Comparison of ENCODE assay signal across 11 mouse cellular contexts in the genomic region with DNA sequence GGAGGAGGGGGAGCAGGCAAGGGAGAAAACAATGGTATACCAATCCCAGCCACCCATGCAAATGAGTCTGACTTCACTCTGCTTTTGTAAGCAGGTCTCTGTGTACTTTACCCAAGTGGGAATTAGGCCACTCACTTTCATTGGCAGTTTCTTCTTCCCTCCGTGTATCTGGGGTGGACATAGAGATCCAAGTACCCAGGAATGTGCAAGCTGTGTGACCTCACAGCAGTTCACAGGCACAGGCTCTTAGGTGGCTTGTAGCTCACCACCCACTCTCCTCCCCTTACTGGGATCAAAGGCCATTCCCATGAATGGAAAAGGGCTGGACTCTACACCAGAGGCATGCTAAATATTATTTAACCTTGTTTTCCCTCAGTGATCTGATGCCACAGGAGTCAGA. TPM values are rescaled to one million over a fixed set of nuclear protein-coding genes. Genes with fewer than 3 reads are reported as not detected.
A peak's percentile ranks its signal among the peaks of the same experiment; 100 is the strongest.
DNase-seq lines count a peak whose midpoint lies in the region; ATAC-seq and TF ChIP-seq lines count a peak whose summit lies in the region.
"Had no signal": no experiment of that assay in that cellular context is flagged by ENCODE, and none has a peak within 500 bp of the region (broad histone marks: within the 10 kb centered on the region; RNA-seq: fewer than 3 reads in every experiment).

No protein-coding gene starts in this region.

- no peak overlapping the region for H3K4me3 ChIP-seq in liver, embryonic 14.5 days (ENCODE audit: insufficient read depth in 1 of 2, low read depth in 2 of 2, low read length in 2 of 2)
- H3K4me3 ChIP-seq in heart, embryonic 10.5 days = no peak overlapping the region
- H3K4me3 ChIP-seq: forebrain, embryonic 15.5 days; heart, embryonic 13.5 days had no signal

- no peak overlapping the region; the same call in 1 of the 2 replicates for H3K27ac ChIP-seq in liver, embryonic 14.5 days
- H3K27ac ChIP-seq in heart, embryonic 10.5 days = no peak overlapping the region
- H3K27ac ChIP-seq: forebrain, embryonic 15.5 days; heart, embryonic 13.5 days had no signal

- no peaks in the 10 kb centered on the region for H3K27me3 ChIP-seq in liver, embryonic 14.5 days (ENCODE audit: control insufficient read depth, insufficient read depth, low read length)
- H3K27me3 ChIP-seq in heart, embryonic 10.5 days (ENCODE audit: insufficient read depth, poor library complexity, severe bottlenecking) = no peaks in the 10 kb centered on the region
- H3K27me3 ChIP-seq: forebrain, embryonic 15.5 days; heart, embryonic 13.5 days had no signal

- no peaks in the 10 kb centered on the region for H3K36me3 ChIP-seq in liver, embryonic 14.5 days (replicated peaks; ENCODE audit: control insufficient read depth, insufficient read depth, low read depth)
- no peaks in the 10 kb centered on the region for H3K36me3 ChIP-seq in heart, embryonic 10.5 days
- H3K36me3 ChIP-seq: forebrain, embryonic 15.5 days; heart, embryonic 13.5 days had no signal

- ATAC-seq in liver, embryonic 14.5 days (ENCODE audit: insufficient read depth) = peak; percentile 76
- ATAC-seq: forebrain, embryonic 15.5 days had no signal

- H3K9me3 ChIP-seq in liver, embryonic 14.5 days (ENCODE audit: control insufficient read depth, low read length) = no peaks in the 10 kb centered on the region
- no peaks in the 10 kb centered on the region for H3K9me3 ChIP-seq in heart, embryonic 10.5 days
- H3K9me3 ChIP-seq: forebrain, embryonic 15.5 days; heart, embryonic 13.5 days had no signal

- H3K4me1 ChIP-seq in liver, embryonic 14.5 days (replicated peaks; ENCODE audit: control insufficient read depth in 2 of 2, insufficient read depth in 2 of 2, low read length in 1 of 2) = peaks cover 0 to 9% of the 10 kb centered on the region in 2 experiments; a peak in 3 of 4 replicates
- peaks cover 6% of the 10 kb centered on the region; the same call in 1 of the 2 replicates for H3K4me1 ChIP-seq in heart, embryonic 10.5 days
- H3K4me1 ChIP-seq: forebrain, embryonic 15.5 days had no signal

- no peak overlapping the region for H3K4me2 ChIP-seq in liver, embryonic 14.5 days (ENCODE audit: low read depth)
- H3K4me2 ChIP-seq: forebrain, embryonic 15.5 days; heart, embryonic 13.5 days had no signal

- 50% methylated on average over 1 of the region's 1 CpGs for WGBS in liver, embryonic 14.5 days (ENCODE audit: insufficient replicate concordance)
- 18% methylated on average over 1 of the region's 1 CpGs for WGBS in heart, embryonic 10.5 days

- peak; percentile 30 for DNase-seq in adrenal gland, postnatal 10 days
- DNase-seq in adrenal gland, adult 18-20 months (ENCODE audit: low spot score in 2 of 2) = no peak
- peak; percentile 23 for DNase-seq in Muller cell, postnatal 12 days (ENCODE audit: inconsistent ontology term)
- DNase-seq in kidney, adult 18-20 months = peak; percentile 71
- DNase-seq in liver, embryonic 14.5 days (ENCODE audit: low read depth in 3 of 3, low spot score in 3 of 3) = no peak
- DNase-seq in cerebellum, adult 11-12 months = no peak
- no peak for DNase-seq in heart, embryonic 10.5 days (ENCODE audit: low spot score)
- no peak for DNase-seq in cerebellum, adult 8-10 months
- DNase-seq: left cerebral cortex, postnatal 4 days had no signal

- no peak for TF ChIP-seq EP300 in liver, embryonic 14.5 days (IDR thresholded peaks at IDR 0.05; ENCODE audit: low read depth)

- H3K9ac ChIP-seq in liver, embryonic 14.5 days (replicated peaks) = no peak overlapping the region
- H3K9ac ChIP-seq: forebrain, embryonic 15.5 days; heart, embryonic 13.5 days had no signal

- no peak for TF ChIP-seq CTCF in liver, embryonic 14.5 days (IDR thresholded peaks at IDR 0.05; ENCODE audit: low read depth)

RNA-seq across cellular contexts. Expression of a gene that starts 10.0 kb away (rescaled TPM):
- total RNA-seq in adrenal gland, postnatal 10 days (2021) = 10 to 100 TPM; 78.6 to 85.0 TPM
- total RNA-seq in adrenal gland, adult 18-20 months (2021) = 100 to 1,000 TPM in 1 of 2 experiments, 10 to 100 TPM in 1; 85.2 to 122 TPM
- 21.1 and 25.5 TPM in 2 replicates for polyA plus RNA-seq in liver, embryonic 14.5 days (2012; rRNA removed)
- 15.8 and 19.0 TPM in 2 replicates for polyA plus RNA-seq in liver, embryonic 14.5 days (2014; fragmentation: Nextera tagmentation; extraction: Ambion mirVana)
- 18.3 and 21.8 TPM in 2 replicates for polyA plus RNA-seq in heart, embryonic 10.5 days (2016; fragmentation: Nextera tagmentation; extraction: Ambion mirVana)

Comparison
In these comparisons a context has a peak if more than half of its experiments do, and no peak if none do; other contexts are left out.
1. DNase-seq: peak in adrenal gland, postnatal 10 days (single experiment), Muller cell, postnatal 12 days (single experiment) and kidney, adult 18-20 months (single experiment); none in adrenal gland, adult 18-20 months (0 of 2), liver, embryonic 14.5 days (0 of 3), cerebellum, adult 11-12 months (single experiment), heart, embryonic 10.5 days (single experiment) and cerebellum, adult 8-10 months (single experiment).